Comparison of ENCODE assay signal across 8 mouse cellular contexts in the genomic region with DNA sequence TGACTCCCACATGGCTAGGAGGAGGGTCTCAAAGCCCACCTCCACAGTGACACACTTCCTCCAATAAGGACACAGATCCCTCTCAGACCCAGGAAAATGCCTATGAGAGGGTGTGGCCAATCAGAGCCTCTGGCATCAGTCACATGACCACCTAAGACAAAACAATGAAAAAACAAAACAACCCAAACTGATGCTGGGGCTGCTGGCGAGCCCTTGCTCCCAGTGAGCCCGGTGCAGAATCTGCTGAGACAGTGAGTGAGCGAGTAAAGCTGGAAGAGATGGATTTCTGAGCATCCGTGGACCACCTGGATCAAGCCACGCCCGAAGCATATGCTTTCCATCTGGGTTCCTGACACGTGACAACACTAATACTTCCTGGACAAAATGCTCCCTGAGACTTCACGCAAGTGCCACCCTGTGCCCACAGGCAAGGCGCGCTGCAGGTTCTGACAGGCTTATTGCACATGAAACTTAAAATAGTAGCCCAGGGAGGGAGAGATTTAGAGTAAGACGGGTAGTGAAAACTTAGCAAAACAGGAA. TPM values are rescaled to one million over a fixed set of nuclear protein-coding genes. Genes with fewer than 3 reads are reported as not detected.
DNase-seq lines count a peak whose midpoint lies in the region; ATAC-seq and TF ChIP-seq lines count a peak whose summit lies in the region.

No protein-coding gene starts in this region.

- TF ChIP-seq EP300 in CH12.LX (IDR thresholded peaks at IDR 0.05; ENCODE audit: low read length), result 0 out of 2 replicates have a peak, but pooled peaks have one; percentile 39
- TF ChIP-seq EP300 in heart, adult 2 months (IDR thresholded peaks at IDR 0.05; ENCODE audit: insufficient read depth, low read depth, low read length), result no peak

- in situ Hi-C loops in CH12.LX (cut with MboI; ENCODE audit: low pct_ligation_motif_present, low pct_unique_long_range_greater_than_20kb, low sequenced_read_pairs), result no loop called here

- H3K79me2 ChIP-seq in CH12.LX (replicated peaks; ENCODE audit: control insufficient read depth, extremely low read depth, insufficient read depth, poor library complexity, severe bottlenecking), result no peaks in the 10 kb centered on the region
- H3K79me2 ChIP-seq in heart, adult 2 months (replicated peaks; ENCODE audit: control insufficient read depth, insufficient read depth, low read length), result no peaks in the 10 kb centered on the region

- no peak for TF ChIP-seq RAD21 in CH12.LX (IDR thresholded peaks at IDR 0.05; ENCODE audit: low read depth, low read length)

- ATAC-seq in forebrain, embryonic 14.5 days, result peak; percentile 88
- peak; percentile 71; the same call in 1 of the 2 replicates for ATAC-seq in limb, embryonic 14.5 days (ENCODE audit: low FRiP score, low read depth)

- dilution Hi-C loops in CH12.LX (cut with MboI; ENCODE audit: extremely low pct_ligation_motif_present, extremely low pct_unique_long_range_greater_than_20kb, low sequenced_read_pairs), result no loop called here

- peak overlapping the region; percentile 67; the same call in 1 of the 2 replicates for H3K4me2 ChIP-seq in CH12.LX (ENCODE audit: insufficient read depth, low read depth, poor library complexity, severe bottlenecking)
- H3K4me2 ChIP-seq in forebrain, embryonic 14.5 days (ENCODE audit: low read length), result peak overlapping the region; percentile 57
- peak overlapping the region; percentile 48 for H3K4me2 ChIP-seq in limb, embryonic 14.5 days (replicated peaks; ENCODE audit: low read depth, low read length, severe bottlenecking)

- DNase-seq in gastrocnemius, adult 2 months, result no peak
- no peak for DNase-seq in gastrocnemius, adult 18-20 months (ENCODE audit: low spot score)
- peak; percentile 63 for DNase-seq in CH12.LX (ENCODE audit: extremely low read depth)
- DNase-seq in forebrain, embryonic 14.5 days (ENCODE audit: low spot score), result peak; percentile 73
- no peak for DNase-seq in limb, embryonic 14.5 days (ENCODE audit: low spot score)
- no peak for DNase-seq in adrenal gland, adult 18-20 months (ENCODE audit: low spot score in 2 of 2)
- no peak for DNase-seq in heart, adult 2 months

- no peaks in the 10 kb centered on the region for H3K9me3 ChIP-seq in CH12.LX (replicated peaks; ENCODE audit: low read length)
- no peaks in the 10 kb centered on the region for H3K9me3 ChIP-seq in forebrain, embryonic 14.5 days (replicated peaks; ENCODE audit: control insufficient read depth, low read length)
- H3K9me3 ChIP-seq in limb, embryonic 14.5 days (ENCODE audit: control insufficient read depth, low read length), result no peaks in the 10 kb centered on the region

- no peak for TF ChIP-seq POLR2A in CH12.LX (IDR thresholded peaks at IDR 0.05; ENCODE audit: low read depth, low read length)
- no peak for TF ChIP-seq POLR2A in limb, embryonic 14.5 days (IDR thresholded peaks at IDR 0.05; ENCODE audit: borderline replicate concordance, extremely low read depth, insufficient read depth, insufficient read length)
- no peak for TF ChIP-seq POLR2A in olfactory bulb, adult 2 months (IDR thresholded peaks at IDR 0.05; ENCODE audit: insufficient read depth, low read depth, low read length)
- no peak for TF ChIP-seq POLR2A in heart, adult 2 months (IDR thresholded peaks at IDR 0.05; ENCODE audit: insufficient read depth, low read depth, low read length)

- H3K36me3 ChIP-seq in CH12.LX (replicated peaks in 1 of 2; ENCODE audit: control insufficient read depth in 1 of 2, insufficient read depth in 1 of 2, low read length in 1 of 2), result no peaks in the 10 kb centered on the region
- H3K36me3 ChIP-seq in forebrain, embryonic 14.5 days (ENCODE audit: control insufficient read depth, insufficient read depth, low read length), result no peaks in the 10 kb centered on the region
- H3K36me3 ChIP-seq in limb, embryonic 14.5 days (ENCODE audit: control insufficient read depth, insufficient read depth, low read length), result no peaks in the 10 kb centered on the region
- no peaks in the 10 kb centered on the region for H3K36me3 ChIP-seq in heart, adult 2 months (ENCODE audit: control insufficient read depth, insufficient read depth, low read length)

- peak overlapping the region; percentile 28 for H3K4me3 ChIP-seq in gastrocnemius, adult 2 months
- no peak overlapping the region for H3K4me3 ChIP-seq in CH12.LX (replicated peaks in 1 of 3; ENCODE audit: low read depth in 2 of 3, low read length in 2 of 3, poor library complexity in 1 of 3)
- H3K4me3 ChIP-seq in forebrain, embryonic 14.5 days (ENCODE audit: low read depth, low read length), result peak overlapping the region; percentile 30
- peak overlapping the region; percentile 19 for H3K4me3 ChIP-seq in limb, embryonic 14.5 days (replicated peaks; ENCODE audit: low read length)
- peak overlapping the region; percentile 33; the same call in 1 of the 2 replicates for H3K4me3 ChIP-seq in olfactory bulb, adult 2 months (ENCODE audit: insufficient read depth, low read depth, low read length)
- H3K4me3 ChIP-seq in heart, adult 2 months, result no peak overlapping the region

- intact Hi-C loops in gastrocnemius, adult 2 months (cut with DNase I), result no loop called here
- intact Hi-C loops in heart, adult 2 months (cut with DNase I), result no loop called here

- no peak overlapping the region for H3K9ac ChIP-seq in CH12.LX (ENCODE audit: insufficient read depth, low read depth)
- peak overlapping the region; percentile 41; the same call in 1 of the 2 replicates for H3K9ac ChIP-seq in forebrain, embryonic 14.5 days (ENCODE audit: low read length)
- H3K9ac ChIP-seq in limb, embryonic 14.5 days (ENCODE audit: low read depth, low read length, severe bottlenecking), result 0 out of 2 replicates have a peak overlapping the region, but pooled peaks have one; percentile 25
- no peak overlapping the region for H3K9ac ChIP-seq in heart, adult 2 months (ENCODE audit: low read depth, low read length)

- TF ChIP-seq CTCF in gastrocnemius, adult 2 months (IDR thresholded peaks at IDR 0.05), result no peak
- no peak for TF ChIP-seq CTCF in CH12.LX (conservative IDR thresholded peaks at IDR 0.05 in 1 of 2, IDR thresholded peaks at IDR 0.05 in 1 of 2; ENCODE audit: low read depth in 2 of 2, low read length in 2 of 2)
- TF ChIP-seq CTCF in olfactory bulb, adult 2 months (IDR thresholded peaks at IDR 0.05; ENCODE audit: insufficient read depth, low read depth, low read length), result no peak
- no peak for TF ChIP-seq CTCF in heart, adult 2 months (IDR thresholded peaks at IDR 0.05)

- no peak overlapping the region for H3K27ac ChIP-seq in gastrocnemius, adult 2 months
- no peak overlapping the region for H3K27ac ChIP-seq in CH12.LX (ENCODE audit: insufficient read depth, low read depth)
- no peak overlapping the region; the same call in 1 of the 2 replicates for H3K27ac ChIP-seq in forebrain, embryonic 14.5 days (ENCODE audit: low read depth, low read length)
- H3K27ac ChIP-seq in limb, embryonic 14.5 days (replicated peaks; ENCODE audit: low read depth, low read length), result no peak overlapping the region
- H3K27ac ChIP-seq in olfactory bulb, adult 2 months (ENCODE audit: insufficient read depth, low read depth, low read length), result no peak overlapping the region
- H3K27ac ChIP-seq in heart, adult 2 months, result no peak overlapping the region

- WGBS in forebrain, embryonic 14.5 days, result 19% methylated on average over 11 of the region's 11 CpGs
- WGBS in limb, embryonic 14.5 days, result 8% methylated on average over 11 of the region's 11 CpGs
- 14% methylated on average over 11 of the region's 11 CpGs for WGBS in olfactory bulb, adult 2 months
- WGBS in heart, adult 2 months, result 26% methylated on average over 11 of the region's 11 CpGs

- H3K4me1 ChIP-seq in CH12.LX (ENCODE audit: control insufficient read depth in 1 of 2, insufficient read depth in 2 of 2), result peaks cover 15 to 44% of the 10 kb centered on the region in 2 experiments
- peaks cover 8% of the 10 kb centered on the region for H3K4me1 ChIP-seq in forebrain, embryonic 14.5 days (ENCODE audit: control insufficient read depth, insufficient read depth, low read length)
- peaks cover 3% of the 10 kb centered on the region; the same call in 1 of the 2 replicates for H3K4me1 ChIP-seq in limb, embryonic 14.5 days (ENCODE audit: control insufficient read depth, insufficient read depth, low read length)
- H3K4me1 ChIP-seq in olfactory bulb, adult 2 months (ENCODE audit: control insufficient read depth, insufficient read depth, low read length), result peaks cover 5% of the 10 kb centered on the region
- no peaks in the 10 kb centered on the region for H3K4me1 ChIP-seq in heart, adult 2 months (ENCODE audit: control insufficient read depth, insufficient read depth, low read length)

- H3K27me3 ChIP-seq in CH12.LX (replicated peaks), result no peaks in the 10 kb centered on the region
- H3K27me3 ChIP-seq in forebrain, embryonic 14.5 days (replicated peaks; ENCODE audit: control insufficient read depth, insufficient read depth, low read length), result no peaks in the 10 kb centered on the region
- H3K27me3 ChIP-seq in limb, embryonic 14.5 days (ENCODE audit: control insufficient read depth, insufficient read depth, low read length), result no peaks in the 10 kb centered on the region
- H3K27me3 ChIP-seq in heart, adult 2 months (ENCODE audit: control insufficient read depth, insufficient read depth, low read length), result no peaks in the 10 kb centered on the region

TF ChIP-seq in CH12.LX, 34 proteins besides CTCF, POLR2A, EP300 and RAD21 (continues in another document):
- TF ChIP-seq MEF2A (IDR thresholded peaks at IDR 0.05; ENCODE audit: borderline replicate concordance, low read depth, low read length) (peak; percentile 65), TCF12 (IDR thresholded peaks at IDR 0.05; ENCODE audit: low read depth, low read length) (no peak), ETS1 (conservative IDR thresholded peaks at IDR 0.05; ENCODE audit: low read depth, low read length) (no peak; the same call in 1 of the 2 replicates), MAZ (IDR thresholded peaks at IDR 0.05; ENCODE audit: low read depth, low read length) (no peak), USF2 (conservative IDR thresholded peaks at IDR 0.05; ENCODE audit: low read depth, low read length) (peak; percentile 58), ZNF384 (IDR thresholded peaks at IDR 0.05; ENCODE audit: low read depth, low read length) (no peak), PAX5 (IDR thresholded peaks at IDR 0.05; ENCODE audit: low read length) (no peak), HCFC1 (IDR thresholded peaks at IDR 0.05; ENCODE audit: low read depth, low read length) (no peak)

RNA-seq across cellular contexts. Expression of a gene that starts 16.5 kb away (rescaled TPM):
- not detected for total RNA-seq in gastrocnemius, adult 2 months (2021)
- total RNA-seq in gastrocnemius, adult 18-20 months (2021), result not detected
- 3.8 and 4.8 TPM in 2 replicates for total RNA-seq in CH12.LX (2012; rRNA removed)
- total RNA-seq in CH12.LX (2014; rRNA removed), result 5.3 and 5.5 TPM in 2 replicates
- polyA plus RNA-seq in CH12.LX (2012; ENCODE audit: insufficient read length, low read depth), result 8.6 and 10.1 TPM in 2 replicates
- 1.3 and 2.2 TPM in 2 replicates for polyA plus RNA-seq in forebrain, embryonic 14.5 days (2014; fragmentation: Nextera tagmentation; extraction: Ambion mirVana)
- 1.8 and 2.7 TPM in 2 replicates for polyA plus RNA-seq in limb, embryonic 14.5 days (2012; rRNA removed)
- 2.8 and 3.1 TPM in 2 replicates for polyA plus RNA-seq in limb, embryonic 14.5 days (2014; fragmentation: Nextera tagmentation; extraction: Ambion mirVana)
- polyA plus RNA-seq in olfactory bulb, adult 2 months (2012; ENCODE audit: insufficient read depth, insufficient read length, low replicate concordance, missing spikeins), result not detected in 2 replicates
- total RNA-seq in adrenal gland, adult 18-20 months (2021), result under 1 TPM; 0.60 to 0.70 TPM
- under 1 TPM; 0.47 to 0.55 TPM for total RNA-seq in heart, adult 2 months (2021)
- 0.47 and 0.53 TPM in 2 replicates for polyA plus RNA-seq in heart, adult 2 months (2012; rRNA removed)

Comparison
In these comparisons a context has a peak if more than half of its experiments do, and no peak if none do; other contexts are left out.
1. DNase-seq: peak in CH12.LX (single experiment) and forebrain, embryonic 14.5 days (single experiment); none in gastrocnemius, adult 2 months (single experiment), gastrocnemius, adult 18-20 months (single experiment), limb, embryonic 14.5 days (single experiment), adrenal gland, adult 18-20 months (0 of 2) and heart, adult 2 months (0 of 2).
2. H3K4me3 ChIP-seq: peak in gastrocnemius, adult 2 months (single experiment), forebrain, embryonic 14.5 days (single experiment), limb, embryonic 14.5 days (single experiment) and olfactory bulb, adult 2 months (single experiment); none in CH12.LX (0 of 3) and heart, adult 2 months (single experiment).
3. H3K9ac ChIP-seq: peak in forebrain, embryonic 14.5 days (single experiment) and limb, embryonic 14.5 days (single experiment); none in CH12.LX (single experiment) and heart, adult 2 months (single experiment).
4. Peak in every context shown above with its lines, with median percentiles within 50 percentile points of each other: H3K4me2 ChIP-seq.